Mouse (Mus musculus): ENCODE results near the gene Spcs3. TPM values are rescaled to one million over a fixed set of nuclear protein-coding genes. Genes with fewer than 3 reads are reported as not detected.
"Not testable (repeated sequence)": the region's sequence is repeated elsewhere in the genome, so short reads cannot be mapped to it uniquely, and the experiment has no call there.

Gene Spcs3
- 10 to 100 TPM; 31.7 to 48.9 TPM for total RNA-seq (2021)
- long read RNA-seq, experiment 1, transcript Spcs3-201 (5 exons, 3,466 nt): major isoform, 50 of 52 reads
- long read RNA-seq, experiment 1, partial matches to known transcripts: 0 of 52 reads
- long read RNA-seq, experiment 1, other reads (novel, unspliced or antisense): 2 of 52 reads
- long read RNA-seq, experiment 2, transcript Spcs3-201 (5 exons, 3,466 nt): major isoform, 107 of 115 reads
- long read RNA-seq, experiment 2, partial matches to known transcripts: 1 of 115 reads
- long read RNA-seq, experiment 2, other reads (novel, unspliced or antisense): 7 of 115 reads

- peak; percentile 95 to 96 for DNase-seq (ENCODE audit: low spot score in 2 of 2)
Measured at GRCm38 (mm10) chr8:54529382-54530296, at the start of gene Spcs3, which contains the start of gene Asb5. Gene Spcs3, minus strand, starts transcription at chr8:54529998. Gene Asb5, plus strand, starts transcription at chr8:54529580.

GRCm38 (mm10) chr8:54570618-54571609, 41.1 kb upstream of the Spcs3 start:
- no peak for DNase-seq (ENCODE audit: low spot score in 2 of 2)

- no peak for DNase-seq (ENCODE audit: low spot score in 2 of 2)
Measured at GRCm38 (mm10) chr8:54567168-54567567, 37.4 kb upstream of the Spcs3 start.

- no peak for DNase-seq (ENCODE audit: low spot score in 2 of 2)
Measured at GRCm38 (mm10) chr8:54565603-54566260, 35.9 kb upstream of the Spcs3 start.

- no peak for DNase-seq (ENCODE audit: low spot score in 2 of 2)
Measured at GRCm38 (mm10) chr8:54565181-54565580, 35.4 kb upstream of the Spcs3 start.

GRCm38 (mm10) chr8:54562137-54562536, 32.3 kb upstream of the Spcs3 start:
- DNase-seq (ENCODE audit: low spot score in 2 of 2): no peak

- DNase-seq (ENCODE audit: low spot score in 2 of 2): no peak
Measured at GRCm38 (mm10) chr8:54554921-54555320, 25.1 kb upstream of the Spcs3 start.

- DNase-seq (ENCODE audit: low spot score in 2 of 2): no peak
Measured at GRCm38 (mm10) chr8:54550026-54550574, 20.3 kb upstream of the Spcs3 start.

GRCm38 (mm10) chr8:54548383-54548782, 18.6 kb upstream of the Spcs3 start:
- no peak for DNase-seq (ENCODE audit: low spot score in 2 of 2)

- no peak for DNase-seq (ENCODE audit: low spot score in 2 of 2)
Measured at GRCm38 (mm10) chr8:54541331-54541730, 11.5 kb upstream of the Spcs3 start.

- no peak for DNase-seq (ENCODE audit: low spot score in 2 of 2)
Measured at GRCm38 (mm10) chr8:54537285-54537684, 7.5 kb upstream of the Spcs3 start.

GRCm38 (mm10) chr8:54535172-54535571, 5.4 kb upstream of the Spcs3 start:
- DNase-seq (ENCODE audit: low spot score in 2 of 2): no peak

GRCm38 (mm10) chr8:54528571-54528970, 1.2 kb downstream of the Spcs3 start:
- no peak for DNase-seq (ENCODE audit: low spot score in 2 of 2)

GRCm38 (mm10) chr8:54526700-54527099, 3.1 kb downstream of the Spcs3 start:
- no peak for DNase-seq (ENCODE audit: low spot score in 2 of 2)

GRCm38 (mm10) chr8:54525606-54526005, 4.2 kb downstream of the Spcs3 start:
- no peak for DNase-seq (ENCODE audit: low spot score in 2 of 2)

- no peak for DNase-seq (ENCODE audit: low spot score in 2 of 2)
Measured at GRCm38 (mm10) chr8:54520516-54520915, 9.3 kb downstream of the Spcs3 start.

- no peak for DNase-seq (ENCODE audit: low spot score in 2 of 2)
Measured at GRCm38 (mm10) chr8:54518756-54519460, 10.9 kb downstream of the Spcs3 start.

GRCm38 (mm10) chr8:54512200-54512599, 17.6 kb downstream of the Spcs3 start:
- DNase-seq (ENCODE audit: low spot score in 2 of 2): not testable (repeated sequence)

GRCm38 (mm10) chr8:54511791-54512190, 18.0 kb downstream of the Spcs3 start:
- no peak for DNase-seq (ENCODE audit: low spot score in 2 of 2)

All from adrenal gland, adult 18-20 months (tissue).